Mouse (Mus musculus) stomach, postnatal 0 days (tissue): Measurements from ENCODE around the gene Nrp2.

Source experiments
- CTCF ChIP-seq: IDR thresholded peaks from 2 replicates; pipeline ENCODE4 v1.5.1; 2016; ENCODE audit warnings: antibody characterized with exemption, low read depth, mild to moderate bottlenecking, moderate library complexity
- EP300 ChIP-seq: optimal IDR thresholded peaks from 2 replicates; pipeline ENCODE3; 2016; ENCODE audit warnings: antibody characterized with exemption

DNA sequence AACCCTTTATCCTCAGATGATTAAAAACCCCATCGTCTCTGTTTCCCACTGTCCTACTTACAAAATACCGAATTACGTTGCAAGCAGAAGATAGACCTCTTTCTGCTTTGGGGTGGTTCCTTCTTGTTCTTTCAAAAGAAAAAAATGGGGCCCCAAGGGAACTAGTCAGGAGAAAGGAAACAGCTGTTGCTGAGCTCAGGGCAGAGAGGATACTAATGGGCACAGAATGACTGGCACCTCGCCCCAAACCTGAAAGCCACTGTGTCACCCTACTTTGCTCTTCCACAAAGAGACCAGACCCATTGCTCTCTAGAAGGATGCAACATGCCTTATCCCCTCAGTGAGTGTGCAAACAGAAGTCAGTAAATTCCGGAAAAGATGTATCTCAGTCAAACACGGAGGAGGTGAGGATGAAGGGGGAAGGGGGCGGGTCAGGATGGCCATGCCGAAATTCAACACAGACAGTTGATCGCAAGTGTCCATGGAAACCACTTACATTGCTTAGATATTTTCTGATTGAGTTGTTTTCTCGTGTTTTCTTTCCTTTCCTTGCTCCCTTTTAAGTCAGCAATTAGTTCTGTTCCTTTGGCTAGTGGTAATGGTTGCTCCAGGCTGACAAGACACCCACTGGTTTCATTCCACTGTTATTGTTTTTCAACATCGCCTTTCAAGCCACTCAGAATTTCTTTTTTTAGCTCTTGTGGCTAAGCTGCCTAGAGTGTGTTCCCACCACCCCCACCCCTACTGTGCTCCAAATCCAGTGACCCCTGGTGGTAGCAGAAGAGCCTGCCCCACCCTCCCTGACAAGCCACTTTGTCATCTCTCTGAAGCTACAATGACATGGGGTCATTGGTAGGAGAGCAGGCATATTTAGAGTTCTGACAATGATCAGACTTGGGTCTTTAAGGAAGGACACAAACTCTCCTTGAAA is 71.5 kb downstream of the Nrp2 start:
- TF ChIP-seq CTCF (peak; percentile 34), EP300 (no peak)
